Mouse (Mus musculus) lung, postnatal 0 days (tissue): ENCODE results near the gene Hydin. TPM values are rescaled to one million over a fixed set of nuclear protein-coding genes. Genes with fewer than 3 reads are reported as not detected.

ENCODE experiments used
- ATAC-seq: fragments of 200-750 bp; cut with Nextera tagmentation; 2 replicates; pipeline ENCODE4 v1.8.0; 2017; ENCODE audit warnings: moderate library complexity
- DNase-seq: peaks from one replicate; pipeline ENCODE4 v3.0.0-alpha.2; 2016; ENCODE audit warnings: low spot score
- H3K27ac ChIP-seq: fragments of 300-500 bp; sonication (generic); 2 replicates; pipeline ENCODE4 v1.5.1; 2014; ENCODE audit warnings: antibody characterized with exemption, mild to moderate bottlenecking, low read length, mixed read lengths
- H3K27me3 ChIP-seq: fragments of 300-500 bp; sonication (generic); replicated peaks from 2 replicates; pipeline ENCODE4 v1.6.1; 2014; ENCODE audit warnings: low read length, mixed read lengths; ENCODE audit not compliant: insufficient read depth
- H3K36me3 ChIP-seq: fragments of 300-500 bp; sonication (generic); 2 replicates; pipeline ENCODE4 v1.6.1; 2014; ENCODE audit warnings: low read length, mixed read lengths; ENCODE audit not compliant: insufficient read depth
- H3K4me1 ChIP-seq: fragments of 300-500 bp; sonication (generic); 2 replicates; pipeline ENCODE4 v1.6.1; 2014; ENCODE audit warnings: antibody characterized with exemption, low read depth, low read length, mixed read lengths; ENCODE audit not compliant: insufficient read depth
- H3K4me2 ChIP-seq: fragments of 300-500 bp; sonication (generic); replicated peaks from 2 replicates; pipeline ENCODE4 v1.6.1; 2014; ENCODE audit warnings: low read depth, mild to moderate bottlenecking, low read length, moderate library complexity, mixed read lengths
- H3K4me3 ChIP-seq: fragments of 300-500 bp; sonication (generic); 2 replicates; pipeline ENCODE4 v1.5.1; 2014; ENCODE audit warnings: low read depth, low read length
- H3K9ac ChIP-seq: fragments of 300-500 bp; sonication (generic); replicated peaks from 2 replicates; pipeline ENCODE4 v1.6.1; 2014; ENCODE audit warnings: low read depth, mild to moderate bottlenecking
- H3K9me3 ChIP-seq: fragments of 300-500 bp; sonication (generic); 2 replicates; pipeline ENCODE4 v1.6.1; 2016; ENCODE audit warnings: low read length, mixed read lengths
- CTCF ChIP-seq: IDR thresholded peaks from 2 replicates; pipeline ENCODE4 v1.5.1; 2016; ENCODE audit warnings: antibody characterized with exemption, mild to moderate bottlenecking
- EP300 ChIP-seq: IDR thresholded peaks from 2 replicates; pipeline ENCODE4 v1.6.1; 2016; ENCODE audit warnings: antibody characterized with exemption, mild to moderate bottlenecking, control low read depth
- WGBS: fragments of 180-500 bp; shearing (Covaris S2); extraction: QIAGEN DNeasy Blood & Tissue Kit; methylation state at CpG from one replicate; pipeline ENCODE4 v1.1.7; 2014; 5-methylcytosine and 5-hydroxymethylcytosine counted together
- polyA plus RNA-seq: library from polyadenylated mRNA; unstranded; fragments of >200 nt; fragmentation: Nextera tagmentation; extraction: Ambion mirVana; gene quantifications from 2 replicates; pipeline ENCODE4 v1.2.1, GENCODE M21; 2015

The Hydin gene
- polyA plus RNA-seq, result 0.96 and 0.97 TPM in 2 replicates

DNA sequence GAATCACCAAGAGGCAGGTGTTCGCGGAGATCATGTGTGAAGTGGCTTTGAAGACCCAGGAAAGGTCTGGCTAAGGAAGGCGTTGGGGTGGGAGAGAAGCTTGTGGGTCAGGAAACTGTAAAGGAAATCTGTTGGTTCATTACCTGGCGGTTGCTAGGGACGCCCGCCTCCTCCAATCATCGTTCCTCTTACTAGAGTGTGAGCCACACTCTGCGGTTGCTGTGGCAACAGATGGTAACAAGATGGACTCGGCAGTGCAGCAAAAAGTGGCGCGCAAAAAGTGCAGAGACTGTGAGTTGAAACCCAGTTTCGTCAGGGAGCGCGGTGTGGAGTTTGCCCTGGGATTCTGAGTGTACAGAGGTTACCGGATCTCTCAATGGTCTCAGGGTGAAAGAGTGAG is at the start of gene Hydin:
Hydin (plus strand) TSS at position 237 of the 400 bp plus-strand sequence.
- H3K27me3 ChIP-seq, result no peaks in the 10 kb centered on the region; the same call in 1 of the 2 replicates
- no peak within 1 kb of the TSS for H3K27ac ChIP-seq
- H3K4me2 ChIP-seq, result peak within 1 kb of the TSS; percentile 43; the same call in 1 of the 2 replicates
- no peaks in the 10 kb centered on the region for H3K36me3 ChIP-seq
- H3K4me1 ChIP-seq, result peaks cover 6% of the 10 kb centered on the region; the same call in 1 of the 2 replicates
- no peak for TF ChIP-seq EP300
- no peak for TF ChIP-seq CTCF
- no peaks in the 10 kb centered on the region for H3K9me3 ChIP-seq
- ATAC-seq, result peak; percentile 55
- peak; percentile 68 for DNase-seq
- no peak within 1 kb of the TSS for H3K9ac ChIP-seq
- 1% methylated on average over 15 of the region's 15 CpGs for WGBS
- peak within 1 kb of the TSS; percentile 10; the same call in 1 of the 2 replicates for H3K4me3 ChIP-seq

DNA sequence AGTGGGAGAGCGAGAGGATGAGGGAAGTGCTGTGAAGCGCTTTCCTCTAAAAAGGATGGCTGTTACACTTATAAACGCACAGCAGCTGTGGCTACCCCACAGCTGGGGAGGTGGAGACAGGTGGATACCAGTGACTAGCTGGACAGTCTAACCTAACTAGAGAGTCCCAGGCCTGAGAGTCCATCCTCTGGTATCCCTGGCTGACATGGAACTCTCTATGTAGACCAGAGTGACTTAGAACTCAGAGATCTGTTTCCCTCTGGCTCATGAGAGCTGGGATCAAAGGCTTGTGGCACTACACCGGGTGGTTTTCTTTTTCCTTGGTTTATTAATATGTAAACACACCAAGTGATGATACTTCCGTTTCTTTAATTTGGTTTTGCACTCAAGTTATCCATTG is 49.6 kb upstream of the Hydin start:
- H3K9ac ChIP-seq, result no peak overlapping the region
- H3K27me3 ChIP-seq, result no peaks in the 10 kb centered on the region
- 0 out of 2 replicates have a peak, but pooled peaks cover 10% of the 10 kb centered on the region for H3K36me3 ChIP-seq
- TF ChIP-seq CTCF (no peak), EP300 (no peak)
- WGBS, result 30% methylated on average over 5 of the region's 5 CpGs
- H3K4me3 ChIP-seq, result peak overlapping the region; percentile 58
- H3K4me1 ChIP-seq, result no peaks in the 10 kb centered on the region
- ATAC-seq (no peak), DNase-seq (no peak)
- H3K27ac ChIP-seq, result no peak overlapping the region
- peak overlapping the region; percentile 68 for H3K4me2 ChIP-seq
- no peaks in the 10 kb centered on the region for H3K9me3 ChIP-seq

DNA sequence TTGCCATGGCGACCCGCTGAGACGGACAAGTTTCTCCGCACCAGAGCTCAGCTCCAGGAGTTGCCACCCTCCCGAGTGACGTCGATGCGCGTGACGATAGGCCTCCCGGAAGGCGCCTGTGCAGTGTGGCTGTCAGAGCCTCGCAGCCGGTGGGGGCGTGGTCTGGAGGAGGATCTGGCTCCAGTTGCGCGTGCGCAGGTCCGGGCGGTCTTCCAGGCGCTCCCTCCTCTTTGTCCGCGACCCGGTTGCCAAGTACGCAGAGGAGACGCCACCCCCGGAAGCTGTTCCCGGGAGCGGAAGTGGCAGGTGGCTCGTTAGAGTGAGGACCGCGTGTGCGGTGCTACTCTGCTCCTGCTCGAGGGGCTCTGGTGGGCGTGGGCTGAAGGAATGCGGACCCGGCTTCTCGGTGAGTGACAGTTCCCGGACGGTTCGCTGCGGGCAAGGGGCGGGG is 49.1 kb upstream of the Hydin start:
- Histone ChIP-seq H3K9me3 (no peaks in the 10 kb centered on the region), H3K4me3 (peak overlapping the region; percentile 58), H3K4me2 (peak overlapping the region; percentile 68), H3K9ac (0 out of 2 replicates have a peak overlapping the region, but pooled peaks have one; percentile 16), H3K27me3 (no peaks in the 10 kb centered on the region), H3K36me3 (peaks cover 15% of the 10 kb centered on the region; the same call in 1 of the 2 replicates), H3K4me1 (no peaks in the 10 kb centered on the region), H3K27ac (0 out of 2 replicates have a peak overlapping the region, but pooled peaks have one; percentile 20)
- ATAC-seq, result peak; percentile 99
- under 1% methylated on average over 43 of the region's 43 CpGs for WGBS
- TF ChIP-seq CTCF (no peak), EP300 (no peak)
- peak; percentile 99 for DNase-seq

DNA sequence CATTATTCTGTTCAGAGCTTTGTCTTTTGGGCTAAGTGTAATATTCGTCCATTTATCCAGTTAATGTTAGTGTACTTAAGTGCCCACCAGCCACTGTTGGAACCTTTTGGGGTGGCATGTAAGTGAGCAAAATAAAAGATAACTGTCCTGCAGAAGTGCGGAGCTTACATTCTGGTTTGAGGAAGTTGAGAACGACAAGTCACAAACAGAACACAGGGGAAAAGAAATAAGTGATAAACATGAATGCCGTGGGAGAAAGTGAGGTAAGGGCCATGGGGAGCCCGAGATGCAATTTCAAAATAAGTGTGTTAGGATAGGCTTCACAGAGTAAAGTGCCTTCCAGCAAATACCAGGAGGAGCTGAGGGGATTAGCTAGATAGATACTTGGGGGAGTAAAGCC is 48.3 kb upstream of the Hydin start:
- Histone ChIP-seq H3K4me2 (peak overlapping the region; percentile 68; the same call in 1 of the 2 replicates), H3K9ac (no peak overlapping the region), H3K27me3 (no peaks in the 10 kb centered on the region), H3K4me1 (no peaks in the 10 kb centered on the region), H3K36me3 (peaks cover 20% of the 10 kb centered on the region; the same call in 1 of the 2 replicates), H3K9me3 (no peaks in the 10 kb centered on the region), H3K27ac (no peak overlapping the region), H3K4me3 (no peak overlapping the region)
- DNase-seq (no peak), ATAC-seq (no peak)
- 55% methylated on average over 5 of the region's 5 CpGs for WGBS
- TF ChIP-seq EP300 (no peak), CTCF (no peak)

DNA sequence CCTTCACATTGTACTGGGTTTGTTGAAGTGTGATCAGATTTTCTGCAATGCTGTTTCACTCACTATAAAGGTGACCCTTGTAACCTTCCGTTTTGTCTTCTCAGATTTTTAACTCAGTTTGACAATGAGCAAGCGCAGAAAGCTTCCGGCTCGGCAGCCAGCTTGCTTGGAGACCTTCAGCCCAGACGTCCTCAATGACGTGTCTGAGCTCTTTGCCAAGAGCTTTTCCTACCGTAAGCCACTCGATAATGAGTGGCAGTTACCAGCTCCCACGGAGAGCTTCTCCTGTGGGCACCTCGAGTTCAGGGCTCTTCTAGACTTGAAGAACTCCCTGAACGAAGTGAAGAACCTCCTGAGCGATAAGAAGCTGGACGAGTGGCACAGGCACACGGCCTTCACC is 45.8 kb upstream of the Hydin start:
- 75% methylated on average over 14 of the region's 14 CpGs for WGBS
- no peaks in the 10 kb centered on the region for H3K4me1 ChIP-seq
- DNase-seq (no peak), ATAC-seq (no peak)
- no peaks in the 10 kb centered on the region for H3K9me3 ChIP-seq
- peaks cover 20% of the 10 kb centered on the region; the same call in 1 of the 2 replicates for H3K36me3 ChIP-seq
- no peak overlapping the region for H3K27ac ChIP-seq
- no peak overlapping the region for H3K9ac ChIP-seq
- H3K27me3 ChIP-seq, result no peaks in the 10 kb centered on the region
- no peak for TF ChIP-seq EP300
- TF ChIP-seq CTCF, result no peak
- H3K4me2 ChIP-seq, result no peak overlapping the region
- H3K4me3 ChIP-seq, result no peak overlapping the region

DNA sequence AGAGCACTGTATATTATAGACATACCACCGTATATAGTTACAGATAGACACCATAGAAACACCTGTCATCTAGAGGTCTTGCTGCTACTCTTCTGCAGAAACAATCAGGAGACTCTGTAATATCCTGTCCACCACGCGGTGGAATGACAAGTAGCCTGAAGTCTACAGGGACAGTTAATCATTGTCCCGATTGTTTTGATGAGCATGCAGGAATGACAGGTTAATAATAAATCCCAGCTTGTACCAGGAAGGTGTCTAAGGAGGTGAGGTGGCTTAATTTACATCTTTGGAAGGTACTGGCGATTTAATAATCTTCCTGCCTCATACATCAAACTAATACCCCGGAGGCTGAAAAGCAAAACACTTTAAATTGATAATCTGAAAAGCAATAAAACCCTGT is 36.0 kb upstream of the Hydin start:
- Histone ChIP-seq H3K4me3 (no peak overlapping the region), H3K4me2 (no peak overlapping the region), H3K4me1 (no peaks in the 10 kb centered on the region), H3K27me3 (no peaks in the 10 kb centered on the region), H3K9me3 (no peaks in the 10 kb centered on the region), H3K36me3 (no peaks in the 10 kb centered on the region), H3K9ac (no peak overlapping the region), H3K27ac (no peak overlapping the region)
- WGBS, result 58% methylated on average over 6 of the region's 6 CpGs
- ATAC-seq (no peak), DNase-seq (no peak)
- TF ChIP-seq EP300 (no peak), CTCF (no peak)
